Mouse (Mus musculus): ENCODE measurements around the gene Tpp1.

DNA sequence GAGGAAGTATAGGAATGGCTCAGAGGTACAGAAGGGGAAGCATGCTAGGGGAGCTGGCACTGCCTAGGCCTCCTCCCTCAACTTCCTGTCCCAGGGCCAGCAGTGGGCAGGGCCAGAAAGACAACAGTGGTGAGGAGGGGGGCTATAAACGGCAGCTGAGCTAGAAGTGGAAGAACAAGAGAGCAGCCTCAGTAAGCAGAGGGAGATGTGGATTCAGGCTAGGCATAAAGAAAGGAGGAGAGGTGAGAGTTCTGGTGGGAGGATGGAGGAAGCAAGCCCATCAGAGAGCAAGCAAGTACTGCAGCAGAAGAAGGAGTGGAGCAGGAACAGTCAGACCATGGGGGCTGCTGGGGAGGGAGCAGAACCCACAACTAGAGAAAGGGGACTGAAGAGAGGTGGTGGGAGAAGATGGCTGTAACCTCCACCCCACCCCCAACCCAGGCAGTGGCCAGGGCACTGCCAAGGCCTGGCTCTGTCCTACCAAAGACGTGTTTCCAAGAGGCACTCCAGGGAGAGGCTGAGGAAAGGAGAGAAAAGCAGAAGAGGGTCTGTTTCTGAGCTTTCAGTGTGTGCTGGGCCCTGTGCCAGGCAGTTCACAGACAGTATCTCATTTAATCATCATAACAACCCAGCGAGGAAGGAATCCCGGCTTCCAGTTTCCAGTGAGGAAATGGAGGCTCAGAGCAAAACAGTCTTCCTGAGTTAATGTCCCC, 26.7 kb upstream of the Tpp1 start:
- peak; percentile 34; the same call in 1 of the 2 replicates for TF ChIP-seq POLR2A (IDR thresholded peaks at IDR 0.05; ENCODE audit: low read depth, low read length)
- no peak for TF ChIP-seq CTCF (IDR thresholded peaks at IDR 0.05; ENCODE audit: borderline replicate concordance, insufficient read depth, low read length)

All from embryonic fibroblast, embryonic 13.5 days (primary cell).